Mouse (Mus musculus): Measurements from ENCODE around the gene Camsap1. TPM values are rescaled to one million over a fixed set of nuclear protein-coding genes. Genes with fewer than 3 reads are reported as not detected.

Gene Camsap1
- polyA plus RNA-seq, 1 experiment from 2014 or later, result 18.9 TPM

- Histone ChIP-seq H3K36me3 (0 out of 2 replicates have a peak, but pooled peaks cover 3% of the 10 kb centered on the region), H3K27me3 (no peaks in the 10 kb centered on the region), H3K27ac (no peak overlapping the region), H3K4me3 (replicated peaks) (no peak overlapping the region), H3K4me2 (no peak overlapping the region), H3K9ac (no peak overlapping the region), H3K4me1 (0 out of 2 replicates have a peak, but pooled peaks cover 3% of the 10 kb centered on the region), H3K9me3 (replicated peaks) (no peaks in the 10 kb centered on the region)
- WGBS, result 79% methylated on average over 2 of the region's 2 CpGs
- no peak for ATAC-seq (replicated peaks; ENCODE audit: low FRiP score)
Measured at GRCm38 (mm10) chr2:25918408-25918807, 64.7 kb downstream of the Camsap1 start.

GRCm38 (mm10) chr2:25914821-25915220 is 68.3 kb downstream of the Camsap1 start:
- no peak overlapping the region for H3K27ac ChIP-seq
- no peaks in the 10 kb centered on the region for H3K9me3 ChIP-seq (replicated peaks)
- no peaks in the 10 kb centered on the region for H3K27me3 ChIP-seq
- H3K36me3 ChIP-seq, result no peaks in the 10 kb centered on the region
- no peak overlapping the region for H3K4me3 ChIP-seq (replicated peaks)
- H3K4me1 ChIP-seq, result 0 out of 2 replicates have a peak, but pooled peaks cover 3% of the 10 kb centered on the region
- no peak for ATAC-seq (replicated peaks; ENCODE audit: low FRiP score)
- H3K9ac ChIP-seq, result no peak overlapping the region
- H3K4me2 ChIP-seq, result no peak overlapping the region
- WGBS, result 87% methylated on average over 5 of the region's 5 CpGs

- 71% methylated on average over 4 of the region's 4 CpGs for WGBS
- Histone ChIP-seq H3K27ac (no peak overlapping the region), H3K9me3 (replicated peaks) (no peaks in the 10 kb centered on the region), H3K4me3 (replicated peaks) (no peak overlapping the region), H3K4me2 (no peak overlapping the region), H3K4me1 (0 out of 2 replicates have a peak, but pooled peaks cover 3% of the 10 kb centered on the region), H3K27me3 (no peaks in the 10 kb centered on the region), H3K36me3 (no peaks in the 10 kb centered on the region), H3K9ac (no peak overlapping the region)
- no peak for ATAC-seq (replicated peaks; ENCODE audit: low FRiP score)
Measured at GRCm38 (mm10) chr2:25914201-25914600, 68.9 kb downstream of the Camsap1 start.

GRCm38 (mm10) chr2:25913247-25913646 is 69.8 kb downstream of the Camsap1 start:
- 0 out of 2 replicates have a peak, but pooled peaks cover 3% of the 10 kb centered on the region for H3K4me1 ChIP-seq
- no peaks in the 10 kb centered on the region for H3K27me3 ChIP-seq
- no peak overlapping the region for H3K9ac ChIP-seq
- no peak overlapping the region for H3K4me3 ChIP-seq (replicated peaks)
- no peaks in the 10 kb centered on the region for H3K36me3 ChIP-seq
- ATAC-seq (replicated peaks; ENCODE audit: low FRiP score), result no peak
- no peaks in the 10 kb centered on the region for H3K9me3 ChIP-seq (replicated peaks)
- H3K27ac ChIP-seq, result no peak overlapping the region
- 66% methylated on average over 2 of the region's 2 CpGs for WGBS
- no peak overlapping the region for H3K4me2 ChIP-seq

- H3K27me3 ChIP-seq, result no peaks in the 10 kb centered on the region
- no peak for ATAC-seq (replicated peaks; ENCODE audit: low FRiP score)
- H3K4me1 ChIP-seq, result no peaks in the 10 kb centered on the region
- no peak overlapping the region for H3K4me2 ChIP-seq
- WGBS, result 82% methylated on average over 12 of the region's 12 CpGs
- H3K9ac ChIP-seq, result no peak overlapping the region
- no peak overlapping the region for H3K4me3 ChIP-seq (replicated peaks)
- no peak overlapping the region for H3K27ac ChIP-seq
- no peaks in the 10 kb centered on the region for H3K9me3 ChIP-seq (replicated peaks)
- H3K36me3 ChIP-seq, result no peaks in the 10 kb centered on the region
Measured at GRCm38 (mm10) chr2:25909872-25910271, 73.2 kb downstream of the Camsap1 start.

GRCm38 (mm10) chr2:25898970-25899369 is 84.1 kb downstream of the Camsap1 start:
- no peaks in the 10 kb centered on the region for H3K4me1 ChIP-seq
- WGBS, result 75% methylated on average over 9 of the region's 9 CpGs
- no peak for ATAC-seq (replicated peaks; ENCODE audit: low FRiP score)

GRCm38 (mm10) chr2:25892440-25892839 is 90.6 kb downstream of the Camsap1 start:
- H3K27ac ChIP-seq, result no peak overlapping the region
- H3K36me3 ChIP-seq, result no peaks in the 10 kb centered on the region
- H3K27me3 ChIP-seq, result no peaks in the 10 kb centered on the region
- H3K9ac ChIP-seq, result no peak overlapping the region
- H3K4me3 ChIP-seq (replicated peaks), result no peak overlapping the region
- no peak overlapping the region for H3K4me2 ChIP-seq
- 79% methylated on average over 7 of the region's 7 CpGs for WGBS
- no peaks in the 10 kb centered on the region for H3K9me3 ChIP-seq (replicated peaks)
- ATAC-seq (replicated peaks; ENCODE audit: low FRiP score), result no peak
- H3K4me1 ChIP-seq, result no peaks in the 10 kb centered on the region

More at GRCm38 (mm10) chr2:25898970-25899369, 84.1 kb downstream of the Camsap1 start:
- Histone ChIP-seq H3K9me3 (replicated peaks) (no peaks in the 10 kb centered on the region), H3K4me3 (replicated peaks) (no peak overlapping the region), H3K27me3 (no peaks in the 10 kb centered on the region), H3K4me2 (no peak overlapping the region), H3K36me3 (no peaks in the 10 kb centered on the region), H3K9ac (no peak overlapping the region), H3K27ac (no peak overlapping the region)

GRCm38 (mm10) chr2:25888144-25888543 is 94.9 kb downstream of the Camsap1 start:
- H3K4me3 ChIP-seq (replicated peaks), result no peak overlapping the region
- no peak for ATAC-seq (replicated peaks; ENCODE audit: low FRiP score)
- no peak overlapping the region for H3K4me2 ChIP-seq
- H3K9ac ChIP-seq, result no peak overlapping the region
- WGBS, result 70% methylated on average over 5 of the region's 5 CpGs
- no peaks in the 10 kb centered on the region for H3K36me3 ChIP-seq
- H3K9me3 ChIP-seq (replicated peaks), result no peaks in the 10 kb centered on the region
- H3K27ac ChIP-seq, result no peak overlapping the region
- no peaks in the 10 kb centered on the region for H3K27me3 ChIP-seq
- no peaks in the 10 kb centered on the region for H3K4me1 ChIP-seq

GRCm38 (mm10) chr2:25887226-25887625 is 95.9 kb downstream of the Camsap1 start:
- H3K4me3 ChIP-seq (replicated peaks), result no peak overlapping the region
- no peaks in the 10 kb centered on the region for H3K27me3 ChIP-seq
- H3K9me3 ChIP-seq (replicated peaks), result no peaks in the 10 kb centered on the region
- no peak for ATAC-seq (replicated peaks; ENCODE audit: low FRiP score)
- H3K27ac ChIP-seq, result no peak overlapping the region
- WGBS, result 63% methylated on average over 8 of the region's 8 CpGs
- no peak overlapping the region for H3K9ac ChIP-seq
- H3K4me2 ChIP-seq, result no peak overlapping the region
- no peaks in the 10 kb centered on the region for H3K36me3 ChIP-seq
- H3K4me1 ChIP-seq, result no peaks in the 10 kb centered on the region

- Histone ChIP-seq H3K4me2 (no peak overlapping the region), H3K9ac (no peak overlapping the region), H3K4me1 (no peaks in the 10 kb centered on the region), H3K36me3 (no peaks in the 10 kb centered on the region), H3K9me3 (replicated peaks) (no peaks in the 10 kb centered on the region), H3K27ac (no peak overlapping the region), H3K4me3 (replicated peaks) (no peak overlapping the region), H3K27me3 (peaks cover under 1% of the 10 kb centered on the region; the same call in 1 of the 2 replicates)
- 85% methylated on average over 3 of the region's 3 CpGs for WGBS
- no peak for ATAC-seq (replicated peaks; ENCODE audit: low FRiP score)
Measured at GRCm38 (mm10) chr2:25884756-25885155, 98.3 kb downstream of the Camsap1 start.

- no peak for ATAC-seq (replicated peaks; ENCODE audit: low FRiP score)
- H3K4me1 ChIP-seq, result peaks cover 8% of the 10 kb centered on the region
- H3K27ac ChIP-seq, result no peak overlapping the region
- no peaks in the 10 kb centered on the region for H3K36me3 ChIP-seq
- WGBS, result 30% methylated on average over 1 of the region's 1 CpGs
- no peak overlapping the region for H3K4me2 ChIP-seq
- H3K9me3 ChIP-seq (replicated peaks), result no peaks in the 10 kb centered on the region
- H3K4me3 ChIP-seq (replicated peaks), result no peak overlapping the region
- no peak overlapping the region for H3K9ac ChIP-seq
- peaks cover 25% of the 10 kb centered on the region for H3K27me3 ChIP-seq
Measured at GRCm38 (mm10) chr2:25882276-25882675, 100.8 kb downstream of the Camsap1 start.

GRCm38 (mm10) chr2:25879061-25879460 is 104.0 kb downstream of the Camsap1 start:
- Histone ChIP-seq H3K27me3 (peaks cover 41% of the 10 kb centered on the region), H3K4me3 (replicated peaks) (no peak overlapping the region), H3K9me3 (replicated peaks) (no peaks in the 10 kb centered on the region), H3K9ac (no peak overlapping the region), H3K27ac (no peak overlapping the region), H3K36me3 (no peaks in the 10 kb centered on the region), H3K4me1 (peaks cover 8% of the 10 kb centered on the region), H3K4me2 (no peak overlapping the region)
- WGBS, result 80% methylated on average over 4 of the region's 4 CpGs
- no peak for ATAC-seq (replicated peaks; ENCODE audit: low FRiP score)

- no peak overlapping the region for H3K27ac ChIP-seq
- peaks cover 8% of the 10 kb centered on the region for H3K4me1 ChIP-seq
- WGBS, result 78% methylated on average over 2 of the region's 2 CpGs
- ATAC-seq (replicated peaks; ENCODE audit: low FRiP score), result no peak
- no peak overlapping the region for H3K4me2 ChIP-seq
- H3K9ac ChIP-seq, result no peak overlapping the region
- no peak overlapping the region for H3K4me3 ChIP-seq (replicated peaks)
- H3K27me3 ChIP-seq, result peaks cover 41% of the 10 kb centered on the region
- no peaks in the 10 kb centered on the region for H3K9me3 ChIP-seq (replicated peaks)
- H3K36me3 ChIP-seq, result no peaks in the 10 kb centered on the region
Measured at GRCm38 (mm10) chr2:25878516-25878915, 104.6 kb downstream of the Camsap1 start.
